Mouse (Mus musculus): ENCODE data around the gene Kcnk1.

Kcnk1 gene

GRCm38 (mm10) chr8:126036340-126036739, 41.4 kb downstream of the Kcnk1 start:
- DNase-seq (ENCODE audit: low read depth, low spot score): no peak

GRCm38 (mm10) chr8:126045751-126046150, 50.8 kb downstream of the Kcnk1 start:
- no peak for DNase-seq (ENCODE audit: low read depth, low spot score)

- DNase-seq (ENCODE audit: low read depth, low spot score): no peak
These were observed 58.9 kb downstream of the Kcnk1 start for GRCm38 (mm10) chr8:126053911-126054310.

GRCm38 (mm10) chr8:126058876-126059275, 63.9 kb downstream of the Kcnk1 start:
- no peak for DNase-seq (ENCODE audit: low read depth, low spot score)

- no peak for DNase-seq (ENCODE audit: low read depth, low spot score)
These were observed 67.9 kb downstream of the Kcnk1 start for GRCm38 (mm10) chr8:126062844-126063243.

- no peak for DNase-seq (ENCODE audit: low read depth, low spot score)
These were observed 69.0 kb downstream of the Kcnk1 start for GRCm38 (mm10) chr8:126063832-126064409.

- no peak for DNase-seq (ENCODE audit: low read depth, low spot score)
These were observed 69.7 kb downstream of the Kcnk1 start for GRCm38 (mm10) chr8:126064587-126065145.

- DNase-seq (ENCODE audit: low read depth, low spot score): no peak
These were observed 72.3 kb downstream of the Kcnk1 start for GRCm38 (mm10) chr8:126067306-126067705.

GRCm38 (mm10) chr8:126068136-126068535, 73.2 kb downstream of the Kcnk1 start:
- no peak for DNase-seq (ENCODE audit: low read depth, low spot score)

- DNase-seq (ENCODE audit: low read depth, low spot score): no peak
These were observed 77.7 kb downstream of the Kcnk1 start for GRCm38 (mm10) chr8:126072678-126073077.

- DNase-seq (ENCODE audit: low read depth, low spot score): no peak
These were observed 78.3 kb downstream of the Kcnk1 start for GRCm38 (mm10) chr8:126073141-126073740.

- no peak for DNase-seq (ENCODE audit: low read depth, low spot score)
These were observed 79.1 kb downstream of the Kcnk1 start for GRCm38 (mm10) chr8:126074111-126074510.

GRCm38 (mm10) chr8:126075400-126075799, 80.4 kb downstream of the Kcnk1 start:
- DNase-seq (ENCODE audit: low read depth, low spot score): peak; percentile 41
